Mouse (Mus musculus) C2C12 (cell line): ENCODE results near the gene Slc25a53.

Source experiments
- CTCF ChIP-seq: IDR thresholded peaks from one replicate; pipeline ENCODE4 v1.5.1; 2011; ENCODE audit not compliant: control insufficient read depth, insufficient read depth, insufficient read length
- MAX ChIP-seq: IDR thresholded peaks from one replicate; pipeline ENCODE4 v1.6.1; 2011; ENCODE audit warnings: mild to moderate bottlenecking, control low read depth
- MYOG ChIP-seq: IDR thresholded peaks from one replicate; pipeline ENCODE4 v1.6.1; 2011; ENCODE audit not compliant: control insufficient read depth, insufficient read length; ENCODE audit errors: extremely low read depth
- USF1 ChIP-seq: IDR thresholded peaks from one replicate; pipeline ENCODE4 v1.6.1; 2011; ENCODE audit warnings: low read depth, mild to moderate bottlenecking, control low read depth, moderate library complexity

GRCm38 (mm10) chrX:136978616-136979015 is 59.5 kb downstream of the Slc25a53 start:
- TF ChIP-seq MYOG: no peak
- TF ChIP-seq CTCF: no peak
- no peak for TF ChIP-seq MAX
- TF ChIP-seq USF1: no peak
